Mouse (Mus musculus) limb, embryonic 11.5 days (tissue): ENCODE data around the gene Marveld1. TPM values are rescaled to one million over a fixed set of nuclear protein-coding genes. Genes with fewer than 3 reads are reported as not detected.

Experiments used
- ATAC-seq: fragments of 200-750 bp; cut with Nextera tagmentation; 2 replicates; pipeline ENCODE4 v1.8.0; 2017; ENCODE audit warnings: low read depth; ENCODE audit not compliant: insufficient number of reproducible peaks, low FRiP score, low TSS enrichment
- DNase-seq: peaks from one replicate; pipeline ENCODE4 v3.0.0-alpha.2; 2015; ENCODE audit warnings: low spot score
- H3K27ac ChIP-seq: fragments of 300-500 bp; sonication (generic); replicated peaks from 2 replicates; pipeline ENCODE4 v1.5.1; 2014; ENCODE audit warnings: low read depth, mild to moderate bottlenecking, low read length
- H3K27me3 ChIP-seq: fragments of 300-500 bp; sonication (generic); 2 replicates; pipeline ENCODE4 v1.6.1; 2014; ENCODE audit warnings: mild to moderate bottlenecking, low read length, mixed read lengths; ENCODE audit not compliant: control insufficient read depth, insufficient read depth
- H3K36me3 ChIP-seq: fragments of 300-500 bp; sonication (generic); 2 replicates; pipeline ENCODE4 v1.6.1; 2014; ENCODE audit warnings: mild to moderate bottlenecking, low read length, moderate library complexity, mixed read lengths; ENCODE audit not compliant: control insufficient read depth, insufficient read depth
- H3K4me1 ChIP-seq: fragments of 300-500 bp; sonication (generic); 2 replicates; pipeline ENCODE4 v1.6.1; 2014; ENCODE audit warnings: low read length, mixed read lengths; ENCODE audit not compliant: control insufficient read depth, insufficient read depth
- H3K4me2 ChIP-seq: fragments of 300-500 bp; sonication (generic); 2 replicates; pipeline ENCODE4 v1.6.1; 2014; ENCODE audit warnings: low read depth, mild to moderate bottlenecking, moderate library complexity; ENCODE audit not compliant: severe bottlenecking
- H3K4me3 ChIP-seq: fragments of 300-500 bp; sonication (generic); 2 replicates; pipeline ENCODE4 v1.5.1; 2014; ENCODE audit warnings: low read depth, low read length
- H3K9ac ChIP-seq: fragments of 300-500 bp; sonication (generic); 2 replicates; pipeline ENCODE4 v1.6.1; 2014; ENCODE audit warnings: mild to moderate bottlenecking, low read length
- H3K9me3 ChIP-seq: fragments of 300-500 bp; sonication (generic); 2 replicates; pipeline ENCODE4 v1.6.1; 2016; ENCODE audit warnings: low read length; ENCODE audit not compliant: control insufficient read depth
- WGBS: fragments of 180-500 bp; shearing (Covaris S2); extraction: QIAGEN DNeasy Blood & Tissue Kit; methylation state at CpG from one replicate; pipeline ENCODE4 v1.1.7; 2014; 5-methylcytosine and 5-hydroxymethylcytosine counted together
- polyA plus RNA-seq: library from polyadenylated mRNA; unstranded; fragments of >200 nt; fragmentation: Nextera tagmentation; extraction: Ambion mirVana; gene quantifications from 2 replicates; pipeline ENCODE4 v1.2.1, GENCODE M21; 2014

Gene Marveld1
- polyA plus RNA-seq: 12.3 and 16.6 TPM in 2 replicates

DNA sequence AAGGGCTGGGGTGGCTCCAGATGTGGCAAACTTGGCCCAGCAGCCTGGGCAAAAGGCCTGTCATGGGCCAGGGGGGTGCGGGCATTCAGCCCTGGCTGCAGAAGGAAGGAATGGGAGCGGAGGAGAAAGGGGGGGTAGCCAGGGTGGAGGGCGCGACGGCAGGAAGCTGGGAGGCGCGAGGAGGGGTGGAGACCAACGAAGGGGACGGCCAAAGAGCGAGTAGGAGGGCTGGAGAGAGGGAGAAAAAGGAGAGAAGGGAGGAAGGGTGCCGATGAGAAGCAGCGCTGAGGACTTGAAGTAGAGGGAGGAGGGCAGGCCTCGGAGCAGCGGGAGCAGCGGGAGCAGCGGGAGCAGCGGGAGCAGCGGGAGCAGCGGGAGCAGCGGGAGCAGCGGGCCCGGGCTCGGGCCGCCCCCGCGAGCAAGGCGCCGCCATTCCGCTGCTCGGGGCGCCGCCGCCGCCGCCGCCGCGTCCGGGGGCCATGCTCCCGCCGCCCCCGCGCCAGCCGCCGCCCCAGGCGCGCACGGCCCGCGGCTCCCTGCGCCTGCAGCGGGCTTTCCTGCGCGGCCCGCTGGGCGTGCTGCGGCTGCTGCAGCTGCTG lies at the start of gene Marveld1:
Gene Marveld1 (plus strand): TSS at position 231 of the 599 bp plus-strand sequence.
- ATAC-seq (0 out of 2 replicates have a peak, but pooled peaks have one; percentile 58), DNase-seq (peak; percentile 78)
- H3K27ac ChIP-seq: peak within 1 kb of the TSS; percentile 64
- under 1% methylated on average over 44 of the region's 57 CpGs for WGBS
- no peaks in the 10 kb centered on the region for H3K9me3 ChIP-seq
- H3K27me3 ChIP-seq: no peaks in the 10 kb centered on the region
- H3K4me1 ChIP-seq: peaks cover 15% of the 10 kb centered on the region; the same call in 1 of the 2 replicates
- no peaks in the 10 kb centered on the region for H3K36me3 ChIP-seq
- peak within 1 kb of the TSS; percentile 70 for H3K9ac ChIP-seq
- peak within 1 kb of the TSS; percentile 64 for H3K4me3 ChIP-seq
- peak within 1 kb of the TSS; percentile 90 for H3K4me2 ChIP-seq

DNA sequence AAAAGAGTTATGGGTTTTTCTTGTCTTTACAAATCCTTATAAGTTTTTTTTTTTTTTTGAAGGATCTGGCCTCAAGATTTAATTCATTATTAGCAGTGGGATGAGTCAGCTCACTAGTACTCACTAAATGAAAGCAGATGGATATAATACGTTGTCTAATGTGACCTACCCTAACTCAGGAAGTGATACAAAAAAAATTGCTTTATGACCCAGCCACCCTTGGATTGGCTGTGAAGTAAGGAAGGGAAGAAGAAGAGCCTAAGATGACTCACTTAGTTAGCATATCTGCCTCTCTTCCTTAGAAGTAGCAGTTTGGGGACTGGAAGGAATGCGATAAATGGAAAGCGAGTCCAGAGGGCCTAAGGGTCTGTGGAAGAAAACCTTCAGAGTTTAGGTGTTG lies 47.8 kb upstream of the Marveld1 start:
- Histone ChIP-seq H3K27me3 (no peaks in the 10 kb centered on the region), H3K27ac (no peak overlapping the region), H3K9me3 (no peaks in the 10 kb centered on the region), H3K36me3 (peaks cover 7% of the 10 kb centered on the region; the same call in 1 of the 2 replicates), H3K9ac (no peak overlapping the region), H3K4me1 (no peaks in the 10 kb centered on the region), H3K4me3 (no peak overlapping the region), H3K4me2 (no peak overlapping the region)
- WGBS: 78% methylated on average over 3 of the region's 3 CpGs
- DNase-seq (no peak), ATAC-seq (no peak)

DNA sequence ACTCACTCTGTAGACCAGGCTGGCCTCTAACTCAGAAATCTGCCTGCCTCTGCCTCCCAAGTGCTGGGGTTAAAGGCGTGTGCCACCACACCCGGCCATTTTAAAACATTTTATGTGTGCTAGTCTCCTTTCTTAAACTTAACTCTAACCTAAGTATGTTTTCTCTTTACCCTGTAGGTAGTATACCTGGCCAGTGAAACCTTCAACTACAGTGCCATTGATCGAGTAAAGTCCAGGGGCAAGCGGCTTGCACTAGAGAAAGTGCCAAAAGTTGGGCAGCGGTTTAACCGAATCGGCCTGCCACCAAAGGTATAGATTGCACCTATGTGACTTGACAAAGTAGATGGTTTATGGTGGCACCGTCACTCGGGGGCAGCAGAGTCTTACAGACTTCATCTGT lies 42.5 kb upstream of the Marveld1 start:
- no peak overlapping the region for H3K4me3 ChIP-seq
- no peak overlapping the region for H3K27ac ChIP-seq
- no peaks in the 10 kb centered on the region for H3K9me3 ChIP-seq
- H3K9ac ChIP-seq: no peak overlapping the region
- no peaks in the 10 kb centered on the region for H3K4me1 ChIP-seq
- H3K4me2 ChIP-seq: no peak overlapping the region
- WGBS: 97% methylated on average over 9 of the region's 9 CpGs
- peaks cover 7% of the 10 kb centered on the region; the same call in 1 of the 2 replicates for H3K36me3 ChIP-seq
- no peaks in the 10 kb centered on the region for H3K27me3 ChIP-seq
- ATAC-seq (no peak), DNase-seq (no peak)

DNA sequence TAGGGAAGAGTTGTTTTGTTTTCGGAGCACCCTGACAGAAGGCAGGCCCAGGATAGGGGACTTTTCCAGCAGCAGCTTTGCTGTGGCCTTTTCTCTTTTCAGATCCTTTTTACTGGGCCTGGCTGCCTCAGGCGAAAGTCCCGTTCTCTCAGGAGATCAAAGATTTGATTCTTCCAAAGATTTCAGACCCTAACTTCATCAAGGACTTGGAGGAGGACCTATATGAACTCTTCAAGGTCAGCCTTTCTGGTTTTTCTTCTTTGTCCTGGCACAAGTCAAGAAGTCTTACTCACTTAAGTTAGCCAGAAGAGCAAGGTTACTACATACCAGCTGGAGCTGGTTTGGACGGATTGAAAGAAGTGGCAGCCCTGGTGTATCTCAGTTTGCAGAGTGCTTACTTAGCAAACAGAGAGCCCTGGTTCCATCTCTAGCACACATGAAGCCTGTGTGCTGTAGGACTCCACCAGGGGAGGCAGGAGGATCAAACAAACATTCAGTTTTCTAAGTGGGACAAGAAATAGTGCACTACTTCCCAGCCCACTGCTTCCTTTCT lies 31.3 kb upstream of the Marveld1 start:
- DNase-seq (no peak), ATAC-seq (no peak)
- Histone ChIP-seq H3K4me2 (no peak overlapping the region), H3K9ac (no peak overlapping the region), H3K4me1 (no peaks in the 10 kb centered on the region), H3K27ac (no peak overlapping the region), H3K27me3 (no peaks in the 10 kb centered on the region), H3K36me3 (peaks cover 3% of the 10 kb centered on the region; the same call in 1 of the 2 replicates), H3K9me3 (no peaks in the 10 kb centered on the region), H3K4me3 (no peak overlapping the region)
- 88% methylated on average over 4 of the region's 4 CpGs for WGBS

DNA sequence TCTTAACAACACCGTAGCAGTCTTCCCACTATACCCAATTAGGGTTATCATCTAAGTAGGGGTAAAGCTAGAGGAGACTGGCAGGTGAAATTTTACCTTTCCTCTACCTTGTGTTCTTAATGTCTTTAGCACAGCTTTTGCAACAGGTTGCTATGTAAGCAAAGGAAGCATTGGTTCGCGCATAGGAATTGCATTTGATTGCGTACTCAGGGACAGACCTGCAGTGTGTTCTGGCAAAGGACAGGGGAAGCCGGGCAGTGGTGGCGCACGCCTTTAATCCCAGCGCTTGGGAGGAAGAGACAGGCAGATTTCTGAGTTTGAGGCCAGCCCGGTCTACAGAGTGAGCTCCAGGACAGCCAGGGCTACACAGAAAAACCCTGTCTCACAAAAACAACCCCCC lies 29.1 kb upstream of the Marveld1 start:
- Histone ChIP-seq H3K27me3 (no peaks in the 10 kb centered on the region), H3K9ac (no peak overlapping the region), H3K4me3 (no peak overlapping the region), H3K9me3 (no peaks in the 10 kb centered on the region), H3K36me3 (peaks cover 10% of the 10 kb centered on the region; the same call in 1 of the 2 replicates), H3K27ac (no peak overlapping the region), H3K4me1 (no peaks in the 10 kb centered on the region), H3K4me2 (no peak overlapping the region)
- no peak for ATAC-seq
- 96% methylated on average over 9 of the region's 9 CpGs for WGBS
- no peak for DNase-seq

DNA sequence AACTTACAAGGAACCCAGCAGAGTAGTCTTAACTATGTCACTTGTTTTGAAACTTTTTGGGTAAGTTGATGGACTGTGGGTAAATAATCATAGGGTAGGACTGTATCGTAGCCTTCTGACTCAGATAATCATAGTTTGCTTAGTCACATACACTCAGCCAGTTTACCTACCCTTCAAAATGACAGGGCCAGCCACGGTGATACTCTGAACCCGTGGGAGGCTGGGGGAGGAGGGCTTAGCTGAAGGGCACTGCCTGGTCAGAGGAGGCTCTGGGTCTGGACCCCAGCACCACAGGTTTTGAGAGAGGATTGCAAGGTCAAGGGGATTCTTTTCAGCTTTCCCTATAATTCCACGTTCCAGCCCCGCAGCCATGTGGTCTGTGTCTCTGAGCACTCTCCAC lies 28.6 kb upstream of the Marveld1 start:
- H3K36me3 ChIP-seq: peaks cover 11% of the 10 kb centered on the region; the same call in 1 of the 2 replicates
- H3K4me2 ChIP-seq: no peak overlapping the region
- DNase-seq (no peak), ATAC-seq (no peak)
- H3K4me3 ChIP-seq: no peak overlapping the region
- no peaks in the 10 kb centered on the region for H3K27me3 ChIP-seq
- H3K4me1 ChIP-seq: no peaks in the 10 kb centered on the region
- WGBS: 87% methylated on average over 5 of the region's 5 CpGs
- H3K9me3 ChIP-seq: no peaks in the 10 kb centered on the region
- no peak overlapping the region for H3K9ac ChIP-seq
- no peak overlapping the region for H3K27ac ChIP-seq

DNA sequence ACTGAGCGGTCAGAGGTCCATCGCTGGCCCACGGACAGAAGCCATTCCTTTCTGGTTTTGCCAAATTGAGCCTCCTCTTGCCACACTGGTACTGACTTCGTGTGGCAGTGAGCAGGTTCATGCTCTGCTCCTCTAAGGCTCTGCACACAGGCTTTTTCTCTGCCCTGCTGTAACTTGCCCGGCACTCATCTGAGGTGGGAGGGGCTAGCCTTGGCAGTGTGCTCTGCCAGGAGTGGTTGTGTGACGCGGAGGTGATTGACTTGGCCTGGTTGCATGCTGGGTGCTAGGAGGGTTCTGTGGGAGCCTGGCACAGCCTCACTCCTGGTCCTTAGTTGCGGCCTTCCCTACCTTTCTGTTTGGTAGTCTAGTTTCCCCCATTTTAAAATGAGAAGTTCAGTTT lies 26.7 kb upstream of the Marveld1 start:
- Histone ChIP-seq H3K9me3 (no peaks in the 10 kb centered on the region), H3K4me1 (no peaks in the 10 kb centered on the region), H3K4me3 (no peak overlapping the region), H3K4me2 (no peak overlapping the region), H3K9ac (no peak overlapping the region), H3K27me3 (no peaks in the 10 kb centered on the region), H3K27ac (no peak overlapping the region), H3K36me3 (peaks cover 14% of the 10 kb centered on the region; the same call in 1 of the 2 replicates)
- ATAC-seq (no peak), DNase-seq (no peak)
- 95% methylated on average over 8 of the region's 8 CpGs for WGBS

DNA sequence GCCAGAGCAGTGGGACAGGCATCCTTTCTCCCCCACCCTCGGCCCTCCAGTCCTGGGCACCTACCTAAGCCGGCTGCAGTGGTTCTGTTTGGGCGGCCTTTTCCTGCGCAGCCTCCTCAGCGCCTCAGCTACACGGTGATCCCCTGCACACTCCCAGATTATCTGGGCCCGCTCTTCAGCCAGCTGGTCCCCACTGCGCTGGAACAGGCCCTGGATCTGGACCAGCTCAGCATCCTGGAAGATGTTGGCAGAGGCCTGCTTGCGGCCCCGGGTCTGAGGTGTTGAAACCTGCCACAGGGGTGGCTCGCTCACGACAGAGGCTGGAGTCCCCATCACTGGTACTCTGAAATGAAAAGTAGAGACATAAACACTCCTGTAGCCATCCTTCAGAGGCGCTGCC lies 22.5 kb upstream of the Marveld1 start:
- peaks cover 14% of the 10 kb centered on the region; the same call in 1 of the 2 replicates for H3K36me3 ChIP-seq
- peaks cover 8% of the 10 kb centered on the region for H3K4me1 ChIP-seq
- H3K27ac ChIP-seq: no peak overlapping the region
- H3K9ac ChIP-seq: no peak overlapping the region
- DNase-seq (no peak), ATAC-seq (no peak)
- no peaks in the 10 kb centered on the region for H3K9me3 ChIP-seq
- H3K4me3 ChIP-seq: no peak overlapping the region
- H3K4me2 ChIP-seq: no peak overlapping the region
- 88% methylated on average over 13 of the region's 13 CpGs for WGBS
- H3K27me3 ChIP-seq: no peaks in the 10 kb centered on the region
